Mouse (Mus musculus) liver, embryonic 14.5 days (tissue): ENCODE data around the gene Epha4. TPM values are rescaled to one million over a fixed set of nuclear protein-coding genes. Genes with fewer than 3 reads are reported as not detected.

Experiments used
- ATAC-seq: fragments of 200-750 bp; cut with Nextera tagmentation; 2 replicates; pipeline ENCODE4 v1.8.0; 2017; ENCODE audit warnings: moderate number of reproducible peaks, mild to moderate bottlenecking, moderate library complexity; ENCODE audit not compliant: insufficient read depth
- DNase-seq, 3 experiments: peaks; one replicate each; pipeline ENCODE4 v3.0.0-alpha.2; 2012 to 2013; ENCODE audit warnings: low read depth in 3 of 3, low spot score in 3 of 3
- H3K27ac ChIP-seq: fragments of 300-500 bp; sonication (generic); 2 replicates; pipeline ENCODE4 v1.5.1; 2014; ENCODE audit warnings: moderate library complexity, mild to moderate bottlenecking, control low read depth, inconsistent platforms
- H3K27me3 ChIP-seq: fragments of 300-500 bp; sonication (generic); 2 replicates; pipeline ENCODE4 v1.6.1; 2014; ENCODE audit warnings: mild to moderate bottlenecking, low read length, moderate library complexity; ENCODE audit not compliant: control insufficient read depth, insufficient read depth
- H3K36me3 ChIP-seq: fragments of 300-500 bp; sonication (generic); replicated peaks from 2 replicates; pipeline ENCODE4 v1.6.1; 2014; ENCODE audit warnings: low read depth; ENCODE audit not compliant: control insufficient read depth, insufficient read depth
- H3K4me1 ChIP-seq, 2 experiments: fragments of 200-500 bp in 1 of 2; fragments of 300-500 bp in 1 of 2; sonication (generic) in 1 of 2; replicated peaks; 2 replicates each; pipeline ENCODE4 v1.6.1; 2012 to 2014; ENCODE audit warnings: antibody characterized with exemption in 1 of 2, inconsistent platforms in 1 of 2, low read length in 1 of 2; ENCODE audit not compliant: control insufficient read depth in 2 of 2, insufficient read depth in 2 of 2
- H3K4me2 ChIP-seq: fragments of 300-500 bp; sonication (generic); 2 replicates; pipeline ENCODE4 v1.6.1; 2014; ENCODE audit warnings: low read depth, mild to moderate bottlenecking, control low read depth, moderate library complexity
- H3K4me3 ChIP-seq, 2 experiments: fragments of 200-500 bp in 1 of 2; fragments of 300-500 bp in 1 of 2; sonication (generic) in 1 of 2; 2 replicates each; pipeline ENCODE4 v1.5.1; 2012 to 2014; ENCODE audit warnings: low read depth in 2 of 2, low read length in 2 of 2, mild to moderate bottlenecking in 2 of 2, control low read depth in 1 of 2, inconsistent platforms in 1 of 2, moderate library complexity in 1 of 2; ENCODE audit not compliant: insufficient read depth in 1 of 2
- H3K9ac ChIP-seq: fragments of 300-500 bp; sonication (generic); replicated peaks from 2 replicates; pipeline ENCODE4 v1.6.1; 2014; ENCODE audit warnings: mild to moderate bottlenecking, control low read depth, moderate library complexity
- H3K9me3 ChIP-seq: fragments of 300-500 bp; sonication (generic); 2 replicates; pipeline ENCODE4 v1.6.1; 2016; ENCODE audit warnings: low read length, mixed read lengths; ENCODE audit not compliant: control insufficient read depth
- CTCF ChIP-seq: IDR thresholded peaks from 2 replicates; pipeline ENCODE4 v1.5.1; 2016; ENCODE audit warnings: antibody characterized with exemption, low read depth, control low read depth
- EP300 ChIP-seq: IDR thresholded peaks from 2 replicates; pipeline ENCODE4 v1.6.1; 2016; ENCODE audit warnings: antibody characterized with exemption, low read depth
- WGBS: fragments of 180-500 bp; shearing (Covaris S2); extraction: QIAGEN DNeasy Blood & Tissue Kit; methylation state at CpG from one replicate; pipeline ENCODE4 v1.1.7; 2014; ENCODE audit not compliant: insufficient replicate concordance; 5-methylcytosine and 5-hydroxymethylcytosine counted together
- polyA plus RNA-seq, 2 experiments: library from polyadenylated mRNA; depleted of rRNA in 1 of 2; stranded (reverse) in 1 of 2; unstranded in 1 of 2; fragments of >200 nt; fragmentation: Nextera tagmentation in 1 of 2; extraction: Ambion mirVana in 1 of 2; gene quantifications; 2 replicates each; pipeline versions ENCODE4 v1.2.1 to v1.2.3; 2012 to 2014

Gene Epha4
- polyA plus RNA-seq, 2 experiments: 0.22 to 0.50 TPM

DNA sequence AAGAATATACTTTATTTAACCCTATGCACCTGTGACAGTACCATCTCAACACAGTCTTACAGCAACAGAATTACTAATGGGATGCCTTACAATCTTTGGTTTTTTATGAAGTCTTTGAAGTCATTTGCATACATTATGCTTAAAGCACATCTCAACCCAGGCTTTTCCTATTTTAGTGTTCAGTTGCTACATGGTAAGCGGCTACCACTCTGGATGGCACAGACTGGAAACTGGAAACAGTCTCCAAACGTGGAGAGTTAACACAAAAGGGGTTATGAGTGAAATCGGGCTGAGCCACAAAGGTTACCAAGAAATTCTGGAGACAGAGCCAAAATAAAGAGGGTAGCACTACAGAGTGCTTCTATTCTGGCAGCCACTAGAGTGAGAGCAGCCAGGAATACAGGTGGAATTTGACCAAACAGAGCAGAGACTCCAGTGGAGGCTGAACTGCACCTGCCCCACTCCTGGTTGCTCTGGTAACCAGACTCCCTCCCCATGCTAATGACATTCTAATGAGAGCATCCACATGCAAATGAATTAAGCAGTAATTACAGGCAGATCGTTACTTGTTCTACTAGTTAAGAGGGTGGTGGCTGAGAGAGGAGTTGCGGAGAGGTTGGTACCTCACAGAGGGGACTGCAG lies 17.2 kb upstream of the Epha4 start:
- Histone ChIP-seq H3K4me1 (no peaks in the 10 kb centered on the region), H3K4me2 (no peak overlapping the region), H3K27ac (no peak overlapping the region), H3K4me3 (no peak overlapping the region), H3K9ac (no peak overlapping the region), H3K9me3 (no peaks in the 10 kb centered on the region), H3K36me3 (no peaks in the 10 kb centered on the region), H3K27me3 (no peaks in the 10 kb centered on the region)
- WGBS: 39% methylated on average over 5 of the region's 5 CpGs
- DNase-seq: no peak
- no peak for ATAC-seq
- TF ChIP-seq CTCF: no peak
- no peak for TF ChIP-seq EP300

DNA sequence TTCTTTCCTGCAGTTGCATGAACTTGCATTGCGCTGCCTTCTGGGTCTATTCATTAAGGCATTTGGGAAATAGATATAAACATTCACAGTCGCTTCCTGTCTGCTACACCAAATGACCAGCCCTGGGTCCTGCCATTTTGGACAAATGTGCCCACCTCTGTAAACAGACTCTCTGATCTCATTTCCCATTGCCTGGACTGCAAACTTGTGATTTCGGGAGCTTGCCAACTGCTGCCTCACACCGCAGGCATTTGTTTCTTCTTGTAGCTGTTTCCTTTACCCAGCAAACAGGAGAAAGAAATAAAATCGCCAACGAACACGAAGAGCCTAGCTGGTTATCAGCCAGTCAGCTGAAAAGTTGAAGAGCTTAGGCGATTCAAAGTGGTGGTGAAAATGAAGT lies 10.2 kb upstream of the Epha4 start:
- Histone ChIP-seq H3K9me3 (no peaks in the 10 kb centered on the region), H3K4me2 (no peak overlapping the region), H3K27ac (no peak overlapping the region), H3K9ac (no peak overlapping the region), H3K27me3 (no peaks in the 10 kb centered on the region), H3K4me3 (no peak overlapping the region), H3K36me3 (no peaks in the 10 kb centered on the region), H3K4me1 (no peaks in the 10 kb centered on the region)
- 54% methylated on average over 8 of the region's 8 CpGs for WGBS
- TF ChIP-seq EP300: no peak
- TF ChIP-seq CTCF: no peak
- ATAC-seq (no peak), DNase-seq (no peak)

DNA sequence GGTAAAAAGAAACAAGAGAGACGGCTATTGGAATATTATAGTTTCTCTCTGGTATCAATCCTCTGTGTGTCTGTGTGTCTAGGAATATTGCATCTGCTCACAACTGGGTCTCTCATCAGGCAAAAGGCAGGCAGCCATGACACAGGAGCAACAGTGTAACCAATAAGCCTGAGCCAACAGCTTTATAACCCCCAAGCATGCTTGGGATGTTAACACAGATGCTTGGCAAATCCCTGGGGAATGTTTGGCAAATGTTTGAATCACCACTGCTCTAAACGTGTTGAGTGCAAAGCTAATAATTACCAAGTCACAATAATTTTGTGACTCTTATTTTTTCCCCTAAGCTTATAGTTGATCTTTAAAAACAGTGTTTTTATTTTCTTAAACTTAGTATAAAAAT lies 8.5 kb upstream of the Epha4 start:
- no peak overlapping the region for H3K27ac ChIP-seq
- H3K4me3 ChIP-seq: no peak overlapping the region
- no peak overlapping the region for H3K9ac ChIP-seq
- DNase-seq (no peak), ATAC-seq (no peak)
- no peaks in the 10 kb centered on the region for H3K36me3 ChIP-seq
- H3K4me1 ChIP-seq: no peaks in the 10 kb centered on the region
- 57% methylated on average over 2 of the region's 2 CpGs for WGBS
- no peak for TF ChIP-seq EP300
- no peak for TF ChIP-seq CTCF
- no peak overlapping the region for H3K4me2 ChIP-seq
- no peaks in the 10 kb centered on the region for H3K27me3 ChIP-seq
- no peaks in the 10 kb centered on the region for H3K9me3 ChIP-seq

DNA sequence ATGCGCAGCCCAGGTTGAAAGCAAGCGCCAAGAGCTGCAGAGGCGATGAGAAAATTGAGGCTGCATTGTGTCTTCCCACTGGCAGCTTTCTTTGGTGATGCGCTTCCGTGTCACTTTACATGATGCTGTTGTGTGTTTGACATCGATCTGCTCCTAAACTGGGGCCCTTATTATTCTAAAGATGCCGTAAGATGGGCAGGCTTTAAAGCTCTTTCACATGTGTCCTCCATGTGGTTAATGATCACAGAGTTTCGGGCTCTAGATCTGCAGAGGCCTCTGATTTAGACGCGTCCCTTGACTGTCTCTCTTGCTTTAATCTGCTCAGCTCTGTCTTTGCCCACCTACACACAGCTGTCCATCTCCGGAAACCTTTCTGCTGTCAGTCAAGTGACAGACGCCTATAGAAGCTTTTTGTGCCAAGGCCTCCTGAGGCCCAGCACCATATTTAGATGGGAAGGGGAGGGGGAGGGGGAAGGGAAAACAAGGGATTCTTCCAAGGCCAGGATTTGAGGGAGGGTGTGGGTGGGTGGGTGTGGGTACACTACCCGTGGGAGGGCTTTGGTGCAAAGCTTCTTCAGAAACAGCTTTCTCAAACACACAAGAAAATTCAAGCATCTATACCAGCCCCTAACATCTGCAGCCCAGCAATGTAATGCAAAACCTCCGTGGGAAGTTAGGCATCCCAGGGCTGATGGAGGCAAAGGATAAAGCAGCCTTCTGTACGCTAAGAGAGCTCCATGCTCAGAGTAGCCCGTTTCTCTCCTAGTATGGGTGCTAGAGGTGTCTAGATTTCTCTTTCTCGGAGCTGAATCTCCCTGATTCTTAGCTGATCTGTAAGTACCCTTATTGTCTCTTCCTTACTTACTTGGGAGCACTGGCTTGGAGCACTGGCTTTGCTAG lies 7.0 kb upstream of the Epha4 start:
- no peaks in the 10 kb centered on the region for H3K4me1 ChIP-seq
- DNase-seq: no peak
- no peak overlapping the region for H3K4me2 ChIP-seq
- no peaks in the 10 kb centered on the region for H3K9me3 ChIP-seq
- no peaks in the 10 kb centered on the region for H3K27me3 ChIP-seq
- H3K36me3 ChIP-seq: no peaks in the 10 kb centered on the region
- H3K9ac ChIP-seq: no peak overlapping the region
- H3K4me3 ChIP-seq: no peak overlapping the region
- no peak overlapping the region for H3K27ac ChIP-seq
- WGBS: 40% methylated on average over 15 of the region's 17 CpGs
- no peak for ATAC-seq
- TF ChIP-seq CTCF: no peak
- TF ChIP-seq EP300: no peak

DNA sequence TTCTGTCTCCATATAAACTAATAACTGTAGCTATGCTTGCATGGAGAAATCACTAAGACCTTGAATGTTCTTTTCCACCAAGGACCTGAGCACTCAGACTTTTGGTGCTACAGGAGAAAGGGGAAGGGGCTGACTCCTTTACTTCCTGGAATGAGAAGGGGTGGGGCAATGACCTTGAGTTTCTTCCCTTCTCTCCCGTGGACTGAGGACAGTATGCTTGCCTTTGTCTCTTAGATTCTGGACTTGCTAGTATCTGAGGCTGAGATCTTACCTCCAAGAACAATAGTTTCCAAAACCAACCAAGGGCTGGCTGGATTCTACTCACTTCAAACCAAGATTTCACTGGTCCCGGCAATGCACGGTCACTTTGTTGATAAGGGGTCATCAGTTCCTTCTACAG lies 3.8 kb upstream of the Epha4 start:
- Histone ChIP-seq H3K27me3 (peaks cover 27% of the 10 kb centered on the region), H3K4me3 (no peak overlapping the region), H3K4me1 (no peaks in the 10 kb centered on the region), H3K9ac (no peak overlapping the region), H3K27ac (no peak overlapping the region), H3K9me3 (no peaks in the 10 kb centered on the region), H3K4me2 (no peak overlapping the region), H3K36me3 (no peaks in the 10 kb centered on the region)
- DNase-seq (no peak), ATAC-seq (no peak)
- 40% methylated on average over 3 of the region's 3 CpGs for WGBS
- TF ChIP-seq EP300 (no peak), CTCF (no peak)
